Mouse (Mus musculus): ENCODE measurements around the gene Ppp1r1b. TPM values are rescaled to one million over a fixed set of nuclear protein-coding genes. Genes with fewer than 3 reads are reported as not detected.

The Ppp1r1b gene
- total RNA-seq, 2 experiments from 2014 or later, result 0.52 to 0.70 TPM

DNA sequence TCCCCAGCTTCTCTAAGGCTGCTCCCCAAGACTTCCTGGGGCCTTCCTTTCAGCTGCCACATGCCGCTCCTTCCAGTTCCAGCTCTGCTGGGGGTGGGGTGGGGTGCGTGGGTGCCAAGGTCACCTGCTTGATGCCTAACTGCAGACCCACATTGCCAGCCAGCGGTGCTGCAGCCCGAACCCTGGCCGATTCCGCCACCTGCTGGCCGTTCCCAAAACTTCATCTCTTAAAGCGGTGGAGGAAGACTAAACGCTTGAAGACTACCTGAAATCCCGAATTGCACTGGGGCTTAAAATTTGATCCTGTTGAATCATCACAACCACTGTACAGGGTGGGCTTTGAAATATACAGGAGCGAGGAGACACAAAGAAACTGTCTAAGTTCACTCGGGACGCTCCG, 3.0 kb upstream of the Ppp1r1b start:
- peak in 1 of 2 experiments; percentile 66 for DNase-seq (ENCODE audit: low spot score in 2 of 2)

GRCm38 (mm10) chr11:98346168-98346567, 2.0 kb upstream of the Ppp1r1b start:
- no peak for DNase-seq (ENCODE audit: low spot score in 2 of 2)

DNA sequence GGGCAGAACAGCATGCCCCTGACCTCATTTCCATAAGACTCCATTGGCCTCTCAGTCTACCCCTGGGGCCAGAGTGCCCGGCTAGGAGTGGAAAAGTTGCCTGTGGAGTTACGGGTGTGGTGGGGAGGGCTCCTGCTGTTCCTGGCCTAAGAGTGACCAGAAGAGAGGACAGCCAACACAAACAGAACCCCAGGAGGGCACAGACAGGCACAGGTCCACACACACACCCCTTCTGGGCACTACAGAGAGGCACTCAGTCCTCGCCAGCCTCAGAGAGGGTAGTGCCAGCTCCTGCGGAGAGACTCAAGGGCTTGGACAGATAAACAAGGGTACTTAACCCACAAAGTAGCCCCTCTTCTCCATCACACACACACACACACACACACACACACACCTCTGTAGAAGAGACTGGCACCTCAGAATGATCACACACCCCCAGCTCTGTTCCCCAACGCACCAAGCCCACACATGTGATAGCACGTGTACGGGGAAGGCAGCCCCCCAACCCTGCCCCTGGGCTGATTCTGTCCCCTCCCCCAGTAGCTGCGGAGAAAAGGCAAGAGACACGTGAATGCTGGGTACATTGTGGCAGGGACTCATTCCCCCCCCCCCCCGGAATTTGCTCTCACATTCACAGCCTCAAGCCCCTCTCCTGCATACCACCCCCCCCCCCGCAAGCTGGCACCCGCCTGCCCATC, 670 bp upstream of the Ppp1r1b start:
- no peak for DNase-seq (ENCODE audit: low spot score in 2 of 2)

- no peak for DNase-seq (ENCODE audit: low spot score in 2 of 2)
Observed at GRCm38 (mm10) chr11:98349308-98349707, 1.1 kb downstream of the Ppp1r1b start.

GRCm38 (mm10) chr11:98352272-98352990, 4.2 kb downstream of the Ppp1r1b start:
- DNase-seq (ENCODE audit: low spot score in 2 of 2), result no peak

GRCm38 (mm10) chr11:98353651-98354211, 5.5 kb downstream of the Ppp1r1b start:
- no peak for DNase-seq (ENCODE audit: low spot score in 2 of 2)

- no peak for DNase-seq (ENCODE audit: low spot score in 2 of 2)
Observed at GRCm38 (mm10) chr11:98354445-98354844, 6.2 kb downstream of the Ppp1r1b start.

DNA sequence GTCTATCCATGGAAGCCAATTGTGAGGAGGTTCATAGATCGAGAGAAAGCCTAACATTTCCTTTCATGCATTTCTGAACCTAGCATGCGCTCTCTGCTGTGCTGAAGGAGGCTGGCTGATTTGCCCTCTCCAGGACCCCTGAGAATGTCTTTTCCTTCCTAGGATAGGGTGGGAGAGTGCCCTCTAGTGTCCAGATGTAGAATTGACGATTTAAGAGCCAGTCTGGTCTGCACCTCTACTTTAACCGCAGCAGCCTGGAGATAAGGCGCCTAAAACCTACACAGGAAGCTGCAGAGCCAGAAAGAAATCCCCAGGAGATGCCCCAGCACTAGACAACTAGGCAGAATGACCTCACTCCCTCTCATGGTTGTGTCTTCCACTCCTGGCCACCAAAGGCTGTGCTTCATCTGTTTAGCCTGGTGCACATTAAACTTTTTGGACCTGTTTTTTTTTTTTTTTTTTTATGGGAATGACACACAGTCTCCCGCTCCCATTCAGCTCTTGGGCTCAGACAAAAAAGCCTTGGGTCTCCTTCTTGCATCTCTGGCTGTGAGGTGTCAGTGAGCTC, 7.6 kb downstream of the Ppp1r1b start:
- no peak for DNase-seq (ENCODE audit: low spot score in 2 of 2)

- DNase-seq (ENCODE audit: low spot score in 2 of 2), result no peak
Observed at GRCm38 (mm10) chr11:98356625-98357394, 8.6 kb downstream of the Ppp1r1b start.

DNA sequence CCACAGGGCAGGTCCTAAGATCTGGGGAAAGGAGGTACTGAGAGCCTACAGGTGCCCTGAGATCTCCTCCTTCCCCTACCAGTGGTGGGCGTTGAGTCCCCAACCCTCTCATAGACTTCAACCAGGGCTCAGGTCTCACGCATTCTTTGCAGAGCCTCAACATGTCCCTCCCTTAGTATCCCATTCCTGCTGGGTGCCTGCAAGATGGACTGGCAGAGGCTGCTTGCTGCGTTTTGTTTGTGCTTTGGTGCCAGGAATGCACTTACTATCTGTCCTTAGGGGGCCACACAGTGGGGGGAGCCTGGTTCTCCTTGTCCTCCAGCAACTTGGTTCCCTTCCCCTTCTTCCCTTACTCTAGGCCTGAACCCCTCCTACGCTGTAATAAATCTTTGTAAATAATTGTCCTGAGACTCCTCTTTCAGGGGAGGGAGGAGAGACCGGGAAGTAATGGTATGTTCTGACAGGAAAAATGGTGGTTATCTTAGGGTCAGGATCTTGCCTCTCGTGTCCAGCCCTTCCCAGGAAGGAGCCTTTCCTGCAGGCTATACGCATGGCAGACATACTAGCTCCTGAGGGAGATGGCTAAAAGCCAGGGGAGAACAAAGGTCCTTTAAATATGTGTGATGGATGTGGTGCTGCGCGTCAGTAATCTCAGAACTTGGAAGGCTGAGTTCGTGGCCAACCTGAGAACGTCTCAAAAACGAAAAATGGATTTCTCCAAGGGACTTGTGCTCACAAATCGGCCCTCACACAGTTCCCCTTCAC, 9.4 kb downstream of the Ppp1r1b start:
- DNase-seq (ENCODE audit: low spot score in 2 of 2), result no peak

DNA sequence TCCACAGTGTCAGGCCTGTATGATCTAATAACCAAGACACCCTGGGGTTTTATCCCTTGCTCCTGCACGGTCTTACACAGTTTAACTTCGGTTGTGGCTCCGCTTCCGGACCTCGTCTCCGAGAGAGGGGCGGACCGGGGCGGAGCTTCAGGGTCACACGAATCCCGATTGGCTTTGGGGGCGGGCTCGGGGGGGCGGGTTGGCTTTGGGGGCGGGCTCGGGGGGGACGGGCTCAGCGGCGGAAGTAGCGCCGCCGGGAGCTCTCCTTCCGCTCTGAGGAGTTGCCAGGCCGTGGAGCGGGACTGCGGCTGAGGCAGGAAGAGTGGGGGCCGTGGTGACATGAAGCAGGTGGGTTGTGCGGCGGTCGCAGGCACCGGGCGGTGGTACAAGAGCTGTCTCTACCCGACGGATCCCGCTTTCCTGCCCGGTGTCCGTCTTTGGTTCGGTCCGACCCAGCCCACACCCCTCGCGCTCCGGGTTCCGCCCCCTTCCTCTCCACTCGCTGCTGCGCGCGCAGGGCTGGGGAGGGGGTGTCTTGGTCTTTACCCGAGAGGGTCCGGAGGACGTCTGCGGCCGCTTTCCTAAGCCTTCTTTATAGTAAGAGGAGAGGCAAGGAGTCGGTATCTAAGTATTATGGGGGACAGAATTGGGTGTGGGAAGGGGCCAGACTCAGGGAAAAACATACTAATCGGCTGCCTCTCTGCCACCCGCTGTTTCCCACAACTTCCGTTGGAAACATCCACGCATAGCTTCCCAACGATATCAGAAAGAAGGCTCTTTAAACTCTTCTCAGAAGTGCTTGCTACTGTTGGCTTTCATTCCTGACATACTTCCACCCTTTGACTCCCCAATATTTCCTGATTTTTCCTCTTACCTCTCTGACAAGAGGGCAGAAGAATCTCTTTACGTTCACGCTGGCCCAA, 10.2 kb downstream of the Ppp1r1b start, which contains the start of gene Stard3:
Stard3 (plus strand) TSS at position 208 of the 923 bp plus-strand sequence.
- peak; percentile 73 to 92 for DNase-seq (ENCODE audit: low spot score in 2 of 2)

DNA sequence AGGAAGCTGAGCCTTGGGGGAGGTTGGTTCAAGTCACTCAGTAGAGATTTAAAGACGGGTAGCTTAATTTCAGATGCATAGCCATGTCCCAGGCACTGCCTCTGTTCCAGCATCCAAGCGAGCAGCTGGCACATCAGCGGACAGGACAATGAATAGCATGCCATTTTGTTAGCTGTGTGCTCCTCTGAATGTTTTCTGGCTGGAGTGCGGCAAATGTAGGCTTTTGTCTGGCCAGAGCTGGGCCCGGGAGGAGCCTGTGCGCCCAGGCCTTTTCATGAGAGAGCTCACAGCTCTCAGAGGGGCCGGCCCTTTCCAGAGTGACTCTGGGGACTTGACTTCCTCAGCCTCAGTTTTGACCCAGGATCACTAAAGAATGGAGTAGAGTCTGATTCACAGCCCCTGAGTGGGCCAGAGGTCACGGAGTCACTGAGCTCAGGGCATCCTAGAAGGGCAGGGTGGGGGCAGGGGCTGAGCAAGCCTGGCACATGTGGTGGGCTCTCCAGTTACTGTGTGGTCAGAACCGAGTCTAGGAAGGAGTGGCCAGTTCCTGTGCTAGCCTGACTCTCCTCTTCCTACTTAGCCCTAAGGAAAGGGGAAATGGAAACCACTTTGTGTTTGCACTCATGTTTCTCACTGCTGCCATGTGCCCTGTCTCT, 12.8 kb downstream of the Ppp1r1b start:
- DNase-seq (ENCODE audit: low spot score in 2 of 2), result no peak

DNA sequence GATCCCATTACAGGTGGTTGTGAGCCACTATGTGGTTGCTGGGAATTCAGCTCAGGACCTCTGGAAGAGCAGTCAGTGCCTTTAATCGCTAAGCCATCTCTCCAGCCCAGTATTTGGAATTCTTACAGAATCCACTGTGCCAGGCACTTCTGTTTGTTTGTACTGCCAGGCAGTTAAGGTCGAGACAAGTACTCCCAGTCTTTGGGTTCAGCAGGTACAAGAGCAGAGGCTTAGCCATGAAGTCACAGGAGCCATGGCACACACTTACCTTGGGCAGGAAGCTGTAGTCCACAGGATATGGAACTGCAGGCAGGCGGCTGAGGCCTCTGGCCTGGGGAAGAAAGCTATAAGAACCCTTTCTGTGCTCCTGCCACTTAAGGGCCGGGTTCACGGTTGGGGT, 15.6 kb downstream of the Ppp1r1b start:
- DNase-seq (ENCODE audit: low spot score in 2 of 2), result no peak

- no peak for DNase-seq (ENCODE audit: low spot score in 2 of 2)
Observed at GRCm38 (mm10) chr11:98364410-98364809, 16.2 kb downstream of the Ppp1r1b start.

DNA sequence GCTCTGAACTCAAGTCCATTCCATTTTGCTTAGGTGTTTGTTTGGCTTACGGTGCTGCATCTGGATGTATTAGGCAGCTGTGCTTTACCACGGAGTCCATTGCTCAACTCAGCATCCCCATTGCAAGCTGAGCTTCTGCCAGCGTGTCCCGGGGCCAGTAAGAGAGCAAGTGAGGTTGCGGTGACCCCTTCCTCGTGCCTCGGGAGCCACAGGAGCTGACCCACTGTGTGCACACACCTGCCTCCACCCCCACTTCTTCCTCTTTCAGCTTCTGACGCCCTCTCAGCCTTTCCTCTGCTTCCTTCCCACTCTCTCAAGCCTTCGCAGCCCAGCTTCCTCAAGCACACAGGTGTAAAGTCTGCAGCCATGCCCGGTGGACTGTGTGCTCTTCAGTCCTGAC, 18.1 kb downstream of the Ppp1r1b start:
- no peak for DNase-seq (ENCODE audit: low spot score in 2 of 2)

DNA sequence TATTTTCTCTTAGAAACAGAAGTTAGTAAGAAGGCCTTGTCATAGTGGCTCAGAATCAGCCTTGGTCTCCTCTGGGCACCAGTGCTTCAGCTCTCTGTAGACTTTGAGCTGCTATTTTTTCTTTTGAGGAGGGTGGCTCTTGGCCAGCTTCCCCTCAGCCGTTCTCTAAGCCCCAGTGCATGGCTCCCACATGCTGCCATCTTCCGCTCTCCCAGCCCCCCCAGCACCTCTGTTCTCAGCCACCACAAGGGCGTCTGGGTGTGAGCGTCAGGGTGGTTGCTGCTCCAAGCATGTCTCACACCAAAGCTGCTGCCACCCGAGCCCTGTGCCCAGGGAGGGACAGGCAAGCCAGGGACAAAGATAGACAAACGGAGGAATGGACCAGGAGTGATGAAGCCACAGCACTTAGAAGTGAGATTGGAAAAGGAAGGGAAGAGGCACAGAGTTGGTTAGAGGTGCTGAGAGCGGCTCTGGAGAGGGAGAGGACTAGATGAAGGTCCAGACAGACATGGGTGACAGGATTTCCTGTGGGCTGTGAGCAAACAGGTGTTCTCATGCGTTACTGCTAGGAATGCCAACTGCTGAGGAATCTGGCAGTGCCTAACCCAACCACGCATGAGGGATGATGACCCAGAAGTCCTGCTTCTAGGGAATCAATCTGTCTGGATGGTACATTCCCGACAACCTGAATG, 19.1 kb downstream of the Ppp1r1b start:
- no peak for DNase-seq (ENCODE audit: low spot score in 2 of 2)

DNA sequence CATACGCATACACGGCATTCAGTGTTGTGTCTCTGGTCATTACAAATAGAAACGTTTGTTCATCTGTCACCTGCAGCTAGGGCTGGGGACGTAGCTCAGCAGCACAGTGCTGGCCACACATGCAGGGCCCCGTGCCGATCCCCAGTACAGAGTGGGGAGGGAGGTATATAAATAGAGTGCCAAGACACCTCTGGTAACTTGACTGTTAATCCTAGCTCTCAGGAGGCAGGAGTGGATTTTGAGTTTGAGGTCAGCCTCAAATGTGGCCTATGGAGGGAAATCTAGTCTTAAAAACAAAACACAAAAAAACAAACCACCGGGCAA, 19.6 kb downstream of the Ppp1r1b start:
- no peak for DNase-seq (ENCODE audit: low spot score in 2 of 2)

DNA sequence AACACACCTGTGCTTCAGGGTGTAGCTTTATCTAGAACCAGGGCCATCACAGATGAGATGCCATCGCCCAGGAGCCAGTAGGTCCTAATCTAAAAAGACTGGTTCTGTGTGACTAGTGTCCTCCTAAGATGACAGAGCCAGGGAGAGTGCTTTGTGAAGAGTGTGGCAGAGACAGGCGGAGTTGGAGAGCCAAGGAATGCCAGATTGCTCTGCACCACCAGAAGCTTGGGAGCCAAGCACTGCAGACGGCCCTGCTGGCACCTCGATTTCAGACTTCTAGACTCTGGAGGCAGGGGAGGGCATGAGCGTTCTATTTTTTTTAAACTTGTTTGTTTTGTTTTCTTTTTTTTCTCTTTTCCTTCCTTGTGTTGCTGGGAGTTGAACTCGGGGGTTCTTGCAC, 21.1 kb downstream of the Ppp1r1b start:
- no peak for DNase-seq (ENCODE audit: low spot score in 2 of 2)
